Mouse (Mus musculus): ENCODE measurements around the gene Rnf115.
"Not testable (repeated sequence)": the region's sequence is repeated elsewhere in the genome, so short reads cannot be mapped to it uniquely, and the experiment has no call there.

Gene Rnf115

GRCm38 (mm10) chr3:96727343-96727827, at the start of gene Rnf115, which contains the start of gene Polr3c:
Gene Rnf115 (plus strand): TSS chr3:96727664.
Gene Polr3c (minus strand): TSS chr3:96727628.
- DNase-seq (ENCODE audit: low spot score) = peak; percentile 97

- no peak for DNase-seq (ENCODE audit: low spot score)
These were observed 49.0 kb upstream of the Rnf115 start for GRCm38 (mm10) chr3:96678456-96678855.

GRCm38 (mm10) chr3:96679159-96679674, 48.2 kb upstream of the Rnf115 start:
- DNase-seq (ENCODE audit: low spot score) = peak; percentile 70

- DNase-seq (ENCODE audit: low spot score) = no peak
These were observed 47.1 kb upstream of the Rnf115 start for GRCm38 (mm10) chr3:96680269-96680956.

- no peak for DNase-seq (ENCODE audit: low spot score)
These were observed 44.0 kb upstream of the Rnf115 start for GRCm38 (mm10) chr3:96683496-96683895.

- no peak for DNase-seq (ENCODE audit: low spot score)
These were observed 43.2 kb upstream of the Rnf115 start for GRCm38 (mm10) chr3:96684151-96684821.

- no peak for DNase-seq (ENCODE audit: low spot score)
These were observed 42.7 kb upstream of the Rnf115 start for GRCm38 (mm10) chr3:96684822-96685156.

GRCm38 (mm10) chr3:96686057-96686456, 41.4 kb upstream of the Rnf115 start:
- not testable (repeated sequence) for DNase-seq (ENCODE audit: low spot score)

- no peak for DNase-seq (ENCODE audit: low spot score)
These were observed 38.6 kb upstream of the Rnf115 start for GRCm38 (mm10) chr3:96688854-96689253.

- DNase-seq (ENCODE audit: low spot score) = no peak
These were observed 37.2 kb upstream of the Rnf115 start for GRCm38 (mm10) chr3:96690298-96690697.

GRCm38 (mm10) chr3:96692506-96692905, 35.0 kb upstream of the Rnf115 start:
- DNase-seq (ENCODE audit: low spot score) = peak; percentile 54

GRCm38 (mm10) chr3:96693579-96693978, 33.9 kb upstream of the Rnf115 start:
- no peak for DNase-seq (ENCODE audit: low spot score)

GRCm38 (mm10) chr3:96696198-96696765, 31.2 kb upstream of the Rnf115 start, which contains the start of gene Pias3:
Gene Pias3 (plus strand): TSS chr3:96696384.
- peak; percentile 91 for DNase-seq (ENCODE audit: low spot score)

- peak; percentile 93 for DNase-seq (ENCODE audit: low spot score)
These were observed 30.4 kb upstream of the Rnf115 start for GRCm38 (mm10) chr3:96696766-96697732.

GRCm38 (mm10) chr3:96698993-96699690, 28.3 kb upstream of the Rnf115 start:
- DNase-seq (ENCODE audit: low spot score) = no peak

GRCm38 (mm10) chr3:96700376-96700775, 27.1 kb upstream of the Rnf115 start:
- no peak for DNase-seq (ENCODE audit: low spot score)

- DNase-seq (ENCODE audit: low spot score) = no peak
These were observed 26.5 kb upstream of the Rnf115 start for GRCm38 (mm10) chr3:96701003-96701402.

- DNase-seq (ENCODE audit: low spot score) = no peak
These were observed 22.7 kb upstream of the Rnf115 start for GRCm38 (mm10) chr3:96704778-96705177.

- DNase-seq (ENCODE audit: low spot score) = no peak
These were observed 21.2 kb upstream of the Rnf115 start for GRCm38 (mm10) chr3:96706217-96706616.

GRCm38 (mm10) chr3:96706984-96707383, 20.5 kb upstream of the Rnf115 start:
- DNase-seq (ENCODE audit: low spot score) = no peak
